Mouse (Mus musculus) cerebellum, adult 8-10 months (tissue): ENCODE data around the gene Igfbp7.

Experiments used
- DNase-seq: peaks from one replicate; pipeline ENCODE4 v3.0.0; 2022

Igfbp7 gene

GRCm38 (mm10) chr5:77340033-77340432 is 67.8 kb downstream of the Igfbp7 start:
- no peak for DNase-seq

- DNase-seq = no peak
Measured at GRCm38 (mm10) chr5:77330154-77330553, 77.7 kb downstream of the Igfbp7 start.

GRCm38 (mm10) chr5:77324936-77325335 is 82.9 kb downstream of the Igfbp7 start:
- DNase-seq = no peak

GRCm38 (mm10) chr5:77314986-77315385 is 92.9 kb downstream of the Igfbp7 start:
- no peak for DNase-seq

GRCm38 (mm10) chr5:77314206-77314605 is 93.6 kb downstream of the Igfbp7 start:
- DNase-seq = no peak

- DNase-seq = peak; percentile 99
Measured at GRCm38 (mm10) chr5:77309924-77310772, 97.7 kb downstream of the Igfbp7 start, which contains the start of the genes Noa1 and Polr2b. Noa1 (minus strand) TSS chr5:77310084. Polr2b (plus strand) TSS chr5:77310147.

GRCm38 (mm10) chr5:77309051-77309906 is 98.6 kb downstream of the Igfbp7 start:
- DNase-seq = peak; percentile 48

GRCm38 (mm10) chr5:77307821-77308553 is 99.9 kb downstream of the Igfbp7 start:
- no peak for DNase-seq

- no peak for DNase-seq
Measured at GRCm38 (mm10) chr5:77301296-77301903, 106.4 kb downstream of the Igfbp7 start.

- no peak for DNase-seq
Measured at GRCm38 (mm10) chr5:77299486-77299885, 108.4 kb downstream of the Igfbp7 start.
